Mouse (Mus musculus) erythroblast, embryonic 14.5 days (primary cell): ENCODE data around the gene Cdc42bpa.

ENCODE experiments used
- GATA1 ChIP-seq: IDR thresholded peaks from 2 replicates; pipeline ENCODE4 v1.6.1; 2012; ENCODE audit warnings: low read length, inconsistent platforms, mixed read lengths
- TAL1 ChIP-seq: IDR thresholded peaks from 3 replicates; pipeline ENCODE4 v1.6.1; 2012; ENCODE audit warnings: low read length, inconsistent platforms, mixed read lengths

GRCm38 (mm10) chr1:180194781-180195471 lies 234.7 kb downstream of the Cdc42bpa start:
- TF ChIP-seq GATA1 = no peak
- TF ChIP-seq TAL1 = no peak
